Mouse (Mus musculus) erythroblast, embryonic 14.5 days (primary cell): ENCODE measurements around the gene Epb41l2.

Experiments
- GATA1 ChIP-seq: IDR thresholded peaks from 2 replicates; pipeline ENCODE4 v1.6.1; 2012; ENCODE audit warnings: low read length, inconsistent platforms, mixed read lengths
- TAL1 ChIP-seq: IDR thresholded peaks from 3 replicates; pipeline ENCODE4 v1.6.1; 2012; ENCODE audit warnings: low read length, inconsistent platforms, mixed read lengths

DNA sequence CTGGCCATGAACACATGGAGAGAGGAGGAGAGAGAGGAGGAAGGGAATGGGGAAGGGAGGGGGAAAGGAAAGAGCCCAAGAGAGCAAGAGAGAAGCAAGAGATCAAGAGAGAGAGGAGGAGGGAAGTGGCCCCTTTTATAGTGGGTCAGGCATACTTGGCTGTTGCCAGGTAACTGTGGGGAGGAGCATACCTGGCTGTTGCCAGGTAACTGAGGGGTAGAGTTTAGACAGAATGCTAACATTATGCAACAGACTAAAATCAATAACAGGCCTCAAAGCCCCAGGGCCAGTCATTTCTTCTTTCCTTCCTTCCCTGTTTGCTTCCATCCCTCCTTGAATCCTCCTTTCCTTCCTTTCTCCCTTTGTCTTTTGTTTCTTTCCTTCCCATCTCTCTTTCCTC is 41.9 kb upstream of the Epb41l2 start:
- TF ChIP-seq GATA1 (no peak), TAL1 (no peak)
